Mouse (Mus musculus) left cerebral cortex, adult 18-20 months (tissue): Measurements from ENCODE around the gene Gpx4. TPM values are rescaled to one million over a fixed set of nuclear protein-coding genes. Genes with fewer than 3 reads are reported as not detected.
A peak's percentile ranks its signal among the peaks of the same experiment; 100 is the strongest.
"Not testable (repeated sequence)": the region's sequence is repeated elsewhere in the genome, so short reads cannot be mapped to it uniquely, and the experiment has no call there.

Experiments
- DNase-seq, 2 experiments: peaks; one replicate each; pipeline ENCODE4 v3.0.0; 2021 to 2022; ENCODE audit warnings: low spot score in 2 of 2, mixed read lengths in 1 of 2
- total RNA-seq, 2 experiments: library from RNA; stranded (reverse); gene quantifications; 2 replicates each; pipeline ENCODE4 v1.2.3; 2021

Gpx4 gene
- total RNA-seq, 2 experiments from 2014 or later, result 554 to 575 TPM

GRCm38 (mm10) chr10:80022806-80023205 is 24.2 kb upstream of the Gpx4 start:
- no peak for DNase-seq

GRCm38 (mm10) chr10:80023758-80024157 is 23.2 kb upstream of the Gpx4 start:
- DNase-seq, result no peak

- DNase-seq, result no peak
These were observed 22.5 kb upstream of the Gpx4 start for GRCm38 (mm10) chr10:80024229-80025043.

DNA sequence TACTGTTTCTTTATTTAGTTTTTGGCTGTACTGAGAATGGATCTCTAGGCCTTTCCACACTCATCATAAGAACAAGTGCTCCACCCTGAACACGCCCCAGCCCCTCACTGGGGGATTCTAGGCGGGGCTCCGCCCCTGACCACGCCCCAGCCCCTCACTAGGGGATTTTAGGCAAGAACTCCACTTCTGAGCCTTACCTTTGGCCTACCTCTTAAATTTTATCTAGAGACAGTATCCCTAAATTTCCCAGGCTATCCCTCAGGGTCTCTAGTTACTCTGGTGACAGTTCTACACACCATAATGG is 22.0 kb upstream of the Gpx4 start:
- DNase-seq, result no peak

GRCm38 (mm10) chr10:80025463-80025862 is 21.5 kb upstream of the Gpx4 start:
- no peak for DNase-seq

DNA sequence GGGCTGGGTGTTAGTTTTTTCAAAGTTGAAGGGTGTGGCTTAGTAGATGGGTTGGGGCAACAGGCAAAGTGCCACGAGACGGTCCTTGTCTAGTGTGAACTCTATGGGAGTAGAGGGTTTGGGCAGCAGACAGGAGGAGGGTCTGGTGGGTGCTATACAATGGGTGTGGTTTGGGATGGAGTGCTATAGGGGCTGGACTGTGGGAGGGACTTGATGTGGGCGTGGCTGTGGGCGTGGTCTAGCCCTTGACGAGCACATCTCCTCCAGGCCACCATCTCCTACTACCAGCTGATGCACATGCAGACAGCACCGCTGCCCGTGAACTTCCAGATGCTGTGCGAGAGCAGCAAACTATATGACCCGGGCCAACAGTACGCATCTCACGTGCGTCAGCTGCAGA is 21.1 kb upstream of the Gpx4 start:
- no peak for DNase-seq

- no peak for DNase-seq
These were observed 19.1 kb upstream of the Gpx4 start for GRCm38 (mm10) chr10:80027681-80028520.

- no peak for DNase-seq
These were observed 18.5 kb upstream of the Gpx4 start for GRCm38 (mm10) chr10:80028521-80028846.

GRCm38 (mm10) chr10:80030191-80030590 is 16.8 kb upstream of the Gpx4 start:
- no peak for DNase-seq

DNA sequence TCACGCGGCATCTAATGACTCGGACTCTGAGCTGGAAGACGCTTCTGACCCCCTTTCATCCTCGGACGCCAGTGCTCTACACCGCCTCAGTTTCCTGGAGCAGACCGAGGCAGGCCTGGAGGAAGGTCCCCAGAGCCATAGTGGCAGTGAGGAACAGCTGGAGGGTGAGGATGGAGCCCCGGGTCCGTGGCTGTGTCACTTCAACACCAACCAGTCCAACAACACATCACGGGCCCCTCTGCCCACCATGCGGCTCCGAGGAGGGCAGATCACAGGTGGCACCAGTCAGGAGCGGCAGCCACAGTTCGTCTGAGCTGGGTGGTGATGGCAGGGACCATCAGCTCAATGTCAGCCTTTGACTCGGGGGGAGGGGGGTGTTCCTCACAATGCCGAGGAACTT is 16.2 kb upstream of the Gpx4 start:
- DNase-seq, result no peak

DNA sequence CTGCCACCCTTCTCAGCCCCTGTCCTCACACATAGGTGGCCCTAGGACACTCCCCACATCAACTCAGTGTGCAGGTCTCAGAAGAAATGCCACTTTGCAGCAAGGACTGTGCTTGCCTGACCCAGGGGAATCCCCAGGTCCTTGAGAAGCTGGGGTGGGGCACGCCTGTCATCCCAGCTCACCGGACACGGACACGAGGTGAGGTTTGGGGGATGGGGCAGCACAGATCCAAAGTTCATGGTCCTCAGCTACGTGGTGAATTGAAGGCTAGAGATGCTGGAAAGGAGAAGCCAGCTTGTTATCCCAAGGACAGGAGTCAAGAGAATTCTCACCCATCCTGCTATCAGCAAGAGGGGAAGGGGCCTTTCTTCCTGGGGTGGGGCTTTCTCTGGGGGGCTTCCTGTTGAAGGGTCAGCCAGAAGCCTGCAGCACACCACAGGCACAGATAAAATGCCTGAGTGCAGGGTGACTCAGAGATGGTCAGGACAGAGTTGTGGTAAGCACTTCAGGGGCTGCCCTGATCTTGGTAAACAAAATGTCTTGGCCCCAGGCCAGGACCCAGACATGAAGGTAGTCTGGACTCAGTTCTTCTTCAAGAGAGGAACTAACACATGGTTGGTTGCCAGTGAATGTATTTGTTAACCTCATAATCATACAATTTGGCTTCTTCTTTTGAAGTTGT is 14.0 kb upstream of the Gpx4 start:
- DNase-seq, result no peak

GRCm38 (mm10) chr10:80033511-80034391 is 13.2 kb upstream of the Gpx4 start:
- no peak for DNase-seq

- no peak for DNase-seq
These were observed 11.8 kb upstream of the Gpx4 start for GRCm38 (mm10) chr10:80035148-80035547.

DNA sequence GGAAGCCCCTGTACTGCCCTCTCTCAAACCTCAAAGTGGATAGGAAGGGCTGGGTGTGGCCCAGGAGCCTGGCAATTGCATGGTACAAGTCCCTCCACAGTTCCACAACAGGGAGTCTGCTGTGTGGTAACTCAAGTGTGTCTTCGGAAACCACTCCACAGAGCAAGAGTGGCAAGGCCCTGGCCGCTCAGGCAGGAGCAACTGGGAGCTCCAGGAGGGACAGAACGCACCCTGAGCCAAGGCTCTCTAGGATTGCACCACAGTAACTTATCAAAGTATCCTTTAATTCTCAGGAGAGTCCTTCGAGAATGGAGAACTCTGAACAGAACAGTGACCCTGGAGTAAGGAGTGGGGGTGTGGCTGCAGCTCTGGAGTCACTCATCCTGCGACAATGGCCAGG is 11.3 kb upstream of the Gpx4 start:
- no peak for DNase-seq

DNA sequence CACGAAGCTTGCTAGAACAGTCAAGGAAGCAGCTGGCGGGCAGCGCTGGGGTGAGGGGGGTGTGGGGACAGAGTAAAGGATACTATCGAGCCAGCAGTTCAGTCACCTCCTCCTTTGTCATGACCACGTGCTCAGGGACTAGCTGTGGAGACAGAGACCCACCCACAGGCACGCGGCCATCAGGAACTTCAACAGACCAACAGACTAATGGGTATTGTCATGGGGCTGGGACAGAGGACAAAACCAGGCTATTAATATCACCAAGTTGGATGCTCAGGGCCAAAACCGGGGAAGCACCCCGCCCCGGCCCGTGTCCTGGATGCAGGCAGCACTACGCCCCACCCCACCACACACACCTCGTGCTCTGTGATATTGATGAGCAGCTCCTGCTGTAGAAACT is 10.1 kb upstream of the Gpx4 start:
- no peak for DNase-seq

DNA sequence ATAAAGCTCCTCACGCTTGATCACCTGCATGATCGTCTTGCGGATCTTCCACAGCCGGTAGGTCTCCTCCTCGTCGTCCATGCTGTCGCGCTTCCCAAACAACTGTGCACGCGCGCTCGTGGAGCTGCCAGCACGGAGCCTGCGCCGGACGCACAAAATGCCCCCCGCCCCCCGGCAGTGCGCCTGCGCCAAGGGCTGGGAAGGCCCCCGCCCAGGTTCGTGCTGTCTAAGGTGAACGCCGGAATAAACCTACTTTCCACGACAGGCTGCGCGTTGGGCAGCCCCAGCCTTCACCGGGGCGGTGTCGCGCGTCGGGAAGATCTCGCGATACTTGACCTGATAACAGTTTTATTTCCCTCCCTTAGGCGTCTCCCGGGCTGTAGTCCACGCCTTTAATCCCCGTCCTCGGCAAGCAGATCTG is 7.4 kb upstream of the Gpx4 start, which contains the start of gene Polr2e:
TSS of gene Polr2e (minus strand) at position 237 of the 421 bp plus-strand sequence.
- DNase-seq, result peak; percentile 93 to 97

DNA sequence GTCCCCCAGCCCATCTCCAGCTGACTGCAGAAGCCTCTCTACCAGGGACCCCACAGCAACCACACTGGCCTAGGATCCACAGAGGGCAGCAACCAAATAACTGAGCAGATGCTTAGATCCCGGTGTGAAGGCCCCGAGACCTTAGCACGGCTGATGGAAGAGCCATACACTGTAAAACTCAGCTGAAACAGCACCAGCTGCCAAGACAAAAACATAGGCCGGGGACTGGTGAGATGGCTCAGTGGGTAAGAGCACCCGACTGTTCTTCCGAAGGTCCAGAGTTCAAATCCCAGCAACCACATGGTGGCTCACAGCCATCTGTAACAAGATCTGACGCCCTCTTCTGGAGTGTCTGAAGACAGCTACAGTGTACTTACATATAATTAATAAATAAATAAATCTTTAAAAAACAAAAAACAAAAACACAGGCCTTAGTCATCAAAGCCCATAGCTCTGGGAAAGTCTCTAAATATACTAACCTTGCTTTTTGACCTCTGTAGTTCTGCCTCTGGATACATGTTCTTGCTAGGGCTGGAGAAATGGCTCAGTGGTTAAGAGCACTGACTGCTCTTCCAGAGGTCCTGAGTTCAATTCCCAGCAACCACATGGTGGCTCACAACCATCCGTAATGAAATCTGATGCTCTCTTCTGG is 5.4 kb upstream of the Gpx4 start:
- not testable (repeated sequence) for DNase-seq

GRCm38 (mm10) chr10:80044087-80044486 is 2.9 kb upstream of the Gpx4 start:
- DNase-seq, result no peak

- DNase-seq, result not testable (repeated sequence)
These were observed 1.6 kb upstream of the Gpx4 start for GRCm38 (mm10) chr10:80045364-80045763.

- no peak for DNase-seq
These were observed 1.2 kb upstream of the Gpx4 start for GRCm38 (mm10) chr10:80045766-80046165.
